Mouse (Mus musculus) thymus, postnatal 0 days (tissue): Measurements from ENCODE around the gene Sbp. TPM values are rescaled to one million over a fixed set of nuclear protein-coding genes. Genes with fewer than 3 reads are reported as not detected.

ENCODE experiments used
- DNase-seq: peaks from one replicate; pipeline ENCODE4 v3.0.0-alpha.2; 2015; ENCODE audit warnings: low spot score
- polyA plus RNA-seq: library from polyadenylated mRNA; unstranded; fragments of >200 nt; fragmentation: Nextera tagmentation; extraction: Ambion mirVana; gene quantifications from 2 replicates; pipeline ENCODE4 v1.2.1, GENCODE M21; 2015

Sbp gene
- polyA plus RNA-seq, 1 experiment from 2014 or later: 1.8 TPM

DNA sequence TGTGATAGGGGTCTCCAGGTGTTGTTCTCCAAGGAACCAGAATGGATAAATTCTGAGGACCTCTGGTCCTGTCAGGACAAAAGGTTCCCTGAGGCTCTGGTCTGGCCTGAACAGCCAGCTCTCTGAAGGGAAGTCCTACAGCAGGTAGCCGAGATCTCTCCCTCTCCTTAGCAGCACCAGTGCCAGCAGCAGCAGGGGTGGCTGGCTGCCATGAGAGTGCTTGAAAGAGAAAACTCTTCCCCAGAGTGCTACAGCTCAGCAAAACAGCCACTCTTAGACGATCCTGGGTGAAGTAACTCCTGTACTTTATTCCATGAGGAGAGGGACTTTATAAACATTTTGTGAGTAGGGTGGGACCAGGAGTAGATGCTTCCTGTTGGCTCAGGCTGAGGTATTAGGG lies 48.3 kb downstream of the Sbp start:
- DNase-seq: no peak

DNA sequence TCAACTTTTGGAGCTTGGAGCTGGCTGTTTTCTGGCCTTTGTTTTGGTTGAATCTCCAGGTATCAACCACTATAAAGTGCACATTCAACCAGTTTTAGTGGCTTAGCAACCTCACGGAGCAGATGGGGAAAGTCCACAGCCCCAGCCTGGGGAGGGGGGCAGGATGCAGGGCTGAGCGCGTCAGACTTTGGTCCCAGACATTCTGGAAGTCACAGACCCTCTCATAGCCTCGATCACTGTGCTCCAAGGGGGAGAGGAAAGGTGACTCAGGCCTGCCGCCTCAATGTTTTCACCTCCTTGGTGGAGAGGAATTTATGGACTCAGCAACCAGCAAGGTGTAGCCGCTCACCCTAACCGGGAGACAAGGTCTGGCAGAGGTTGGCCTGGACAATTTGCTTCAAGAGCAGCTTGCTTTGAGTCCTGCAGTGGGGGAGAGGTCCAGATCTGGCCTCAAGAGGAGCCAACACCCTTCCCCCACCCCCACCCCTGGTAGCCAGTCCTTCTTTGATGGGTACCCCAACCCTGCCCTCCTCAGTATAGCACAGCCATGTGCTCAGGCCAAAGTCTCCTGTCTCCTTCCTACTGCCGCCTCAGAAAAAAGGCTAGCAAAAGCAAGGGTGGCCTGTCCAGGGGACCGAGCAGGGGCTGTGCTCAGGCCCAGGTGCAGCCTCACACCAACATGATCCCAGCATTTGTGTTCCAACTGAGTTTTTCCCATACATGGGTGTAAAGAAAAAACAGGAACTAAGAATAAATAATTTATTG lies 51.5 kb downstream of the Sbp start:
- no peak for DNase-seq

GRCm38 (mm10) chr17:23993559-23994428 lies 52.3 kb downstream of the Sbp start:
- peak; percentile 94 for DNase-seq

DNA sequence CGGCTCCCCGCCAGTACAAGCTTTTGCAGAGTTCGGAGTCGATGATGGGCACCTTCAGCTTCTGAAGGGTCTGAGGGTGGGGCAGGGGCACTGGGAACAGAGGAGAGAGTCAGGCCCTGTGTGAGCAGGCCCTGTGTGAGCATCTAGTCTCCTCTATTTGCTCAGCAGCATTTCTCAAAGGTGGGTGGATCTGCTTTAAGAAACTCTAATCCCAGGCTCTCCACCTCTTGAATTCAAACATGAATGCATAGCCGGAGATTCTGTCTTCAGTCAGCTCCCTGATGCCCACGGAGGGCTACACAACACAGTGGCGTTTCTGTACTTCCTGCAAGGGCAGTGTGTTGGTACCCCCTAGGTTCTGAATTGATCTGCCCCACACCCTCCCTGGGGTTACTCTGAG lies 53.2 kb downstream of the Sbp start:
- DNase-seq: no peak

Other genes starting within 250 kb of the Sbp start
- gene 1520401A03Rik, start 218.9 kb upstream of the Sbp start, polyA plus RNA-seq: 0.26 and 0.77 TPM in 2 replicates
- 35.9 and 40.1 TPM in 2 replicates for gene Pkmyt1, start 215.3 kb upstream of the Sbp start, polyA plus RNA-seq
- 6.1 and 7.6 TPM in 2 replicates for gene Paqr4, start 200.8 kb upstream of the Sbp start, polyA plus RNA-seq
- gene Kremen2, start 195.8 kb upstream of the Sbp start, polyA plus RNA-seq: 7.2 and 7.3 TPM in 2 replicates
- 37.7 and 41.0 TPM in 2 replicates for gene Flywch1, start 170.1 kb upstream of the Sbp start, polyA plus RNA-seq
- gene Flywch2, start 155.6 kb upstream of the Sbp start, polyA plus RNA-seq: 13.4 and 14.6 TPM in 2 replicates
- 318 and 508 TPM in 2 replicates for gene Srrm2, start 151.1 kb upstream of the Sbp start, polyA plus RNA-seq
- gene Elob, start 112.5 kb upstream of the Sbp start, polyA plus RNA-seq: 1,085 and 1,139 TPM in 2 replicates
- gene Prss33, start 105.6 kb upstream of the Sbp start, polyA plus RNA-seq: 0.40 and 0.48 TPM in 2 replicates
- gene Prss32, start 97.8 kb upstream of the Sbp start, polyA plus RNA-seq: 0.12 and 0.14 TPM in 2 replicates
- gene Prss41, start 97.5 kb upstream of the Sbp start, polyA plus RNA-seq: 0.28 and 0.42 TPM in 2 replicates
- gene Prss21, start 73.6 kb upstream of the Sbp start, polyA plus RNA-seq: not detected in 2 replicates
- gene Dcpp1, start 60.8 kb upstream of the Sbp start, polyA plus RNA-seq: 3.0 TPM in 2 replicates
- gene Dcpp2, start 60.8 kb upstream of the Sbp start, polyA plus RNA-seq: 0.65 and 1.1 TPM in 2 replicates
- gene Dcpp3, start 24.2 kb upstream of the Sbp start, polyA plus RNA-seq: 1.9 and 3.2 TPM in 2 replicates
- 2.8 and 3.9 TPM in 2 replicates for gene Sbpl, start 13.6 kb downstream of the Sbp start, polyA plus RNA-seq
- 0.65 and 0.77 TPM in 2 replicates for gene Prss30, start 38.9 kb downstream of the Sbp start, polyA plus RNA-seq
- 0.22 and 0.70 TPM in 2 replicates for gene Prss22, start 56.4 kb downstream of the Sbp start, polyA plus RNA-seq
- gene Prss27, start 96.5 kb downstream of the Sbp start, polyA plus RNA-seq: 0.93 and 2.4 TPM in 2 replicates
- 36.1 and 36.3 TPM in 2 replicates for gene Kctd5, start 131.8 kb downstream of the Sbp start, polyA plus RNA-seq
- gene Pdpk1, start 209.3 kb downstream of the Sbp start, polyA plus RNA-seq: 48.3 and 62.0 TPM in 2 replicates
- gene Amdhd2, start 222.1 kb downstream of the Sbp start, polyA plus RNA-seq: 27.3 and 29.8 TPM in 2 replicates
- 506 and 523 TPM in 2 replicates for gene Atp6v0c, start 228.0 kb downstream of the Sbp start, polyA plus RNA-seq